Mouse (Mus musculus): ENCODE measurements at regions not wholly inside any gene's neighbourhood (a gene's known extent, or its start where the extent isn't known, plus 50 kb on each side); places are given as distances from the start of the nearest gene placed in this dataset.

DNA sequence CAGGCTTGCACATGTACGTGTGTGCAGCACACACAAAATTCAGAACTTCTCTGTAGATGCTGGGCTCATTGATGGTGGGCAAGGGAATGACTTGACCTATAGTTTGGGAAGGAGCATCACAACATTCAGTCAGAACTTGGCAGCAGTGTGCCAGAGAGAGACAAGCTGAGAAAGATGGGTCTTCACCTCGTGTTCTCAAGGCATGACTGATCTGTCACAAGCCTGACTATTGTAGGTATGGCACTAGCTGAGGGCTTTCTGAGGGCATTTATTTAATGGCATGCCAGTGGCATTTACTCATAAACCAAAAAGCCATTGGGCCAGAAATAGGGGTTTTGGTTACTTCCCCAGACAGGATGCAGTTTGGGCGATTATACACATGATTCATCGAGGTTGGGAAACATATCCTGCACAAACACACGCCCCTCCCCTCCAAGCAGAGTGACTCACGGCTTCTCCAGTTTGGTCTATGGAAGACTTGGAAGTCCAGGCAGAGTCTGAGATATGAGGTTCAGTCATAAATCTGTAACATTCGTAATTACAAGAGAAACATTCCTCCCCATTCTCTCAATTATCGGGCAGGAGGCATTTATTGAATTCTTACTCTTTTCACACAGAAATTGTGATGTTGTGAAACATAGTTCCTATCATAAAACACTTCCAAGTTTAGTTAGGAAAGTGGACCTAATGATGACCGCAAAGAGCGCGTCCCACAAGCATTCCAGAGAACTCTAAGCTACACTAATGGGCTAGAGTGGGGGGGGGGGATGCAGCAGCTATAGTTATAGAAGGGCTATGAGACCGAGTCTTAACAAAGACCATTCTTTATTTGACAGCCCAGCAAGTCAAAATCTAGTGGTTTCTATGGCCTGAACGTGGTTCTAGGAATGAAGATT is 318.6 kb upstream of the Ubash3b start:
- DNase-seq = peak; percentile 56

DNA sequence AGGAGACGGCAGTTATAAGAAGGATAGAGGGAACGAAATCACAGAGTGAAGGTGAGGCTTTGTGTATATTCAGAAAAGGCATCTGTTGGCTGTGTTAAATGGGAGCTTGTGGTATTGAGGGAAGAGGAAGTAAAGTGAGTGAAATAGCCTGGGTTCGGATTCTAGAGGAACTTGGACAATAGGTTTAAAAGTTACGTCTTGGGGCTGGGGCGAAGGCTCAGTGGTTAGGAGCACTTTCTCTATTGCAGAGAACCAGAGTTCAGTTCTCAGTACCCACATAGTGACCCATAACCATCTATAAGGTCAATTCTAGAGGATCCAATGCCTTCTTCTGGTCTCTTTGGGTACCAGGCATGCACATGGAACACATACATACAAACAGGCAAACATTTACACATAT is 317.6 kb upstream of the Ubash3b start:
- DNase-seq = no peak

DNA sequence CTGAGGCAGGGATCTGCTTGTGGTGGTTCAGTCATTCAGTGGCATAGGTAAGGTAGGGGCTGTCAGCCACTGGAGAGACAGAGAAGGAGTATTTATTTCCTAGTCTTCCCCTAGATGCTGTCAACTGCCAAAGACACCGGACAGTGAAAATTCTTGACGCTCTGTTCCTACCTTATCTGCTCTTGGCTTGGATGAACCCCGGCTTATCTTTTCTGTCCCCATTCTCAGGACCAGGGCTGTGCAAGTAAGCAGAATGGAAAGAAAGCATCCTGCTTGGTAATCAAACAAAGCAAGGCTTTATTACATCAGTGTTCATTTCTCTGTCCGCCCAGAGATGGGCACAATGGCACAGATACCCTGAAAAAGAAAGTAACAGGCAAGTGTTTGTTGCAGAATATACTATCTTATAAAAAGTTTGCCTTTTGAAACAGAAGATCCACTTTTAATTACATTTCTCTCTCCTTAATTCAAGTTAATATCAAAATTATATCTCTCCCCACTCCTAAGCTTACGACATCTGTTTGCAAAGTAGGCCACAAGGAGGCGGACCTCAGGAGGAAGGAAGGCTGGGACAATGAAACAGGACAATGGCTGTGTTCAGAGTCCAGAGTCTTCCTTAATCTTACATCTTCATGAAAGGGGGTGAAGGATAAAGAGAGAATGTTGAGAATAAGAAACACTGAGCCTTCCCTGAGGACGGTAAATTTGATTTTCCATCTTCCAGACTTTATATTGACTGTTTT is 316.8 kb upstream of the Ubash3b start:
- DNase-seq = no peak

DNA sequence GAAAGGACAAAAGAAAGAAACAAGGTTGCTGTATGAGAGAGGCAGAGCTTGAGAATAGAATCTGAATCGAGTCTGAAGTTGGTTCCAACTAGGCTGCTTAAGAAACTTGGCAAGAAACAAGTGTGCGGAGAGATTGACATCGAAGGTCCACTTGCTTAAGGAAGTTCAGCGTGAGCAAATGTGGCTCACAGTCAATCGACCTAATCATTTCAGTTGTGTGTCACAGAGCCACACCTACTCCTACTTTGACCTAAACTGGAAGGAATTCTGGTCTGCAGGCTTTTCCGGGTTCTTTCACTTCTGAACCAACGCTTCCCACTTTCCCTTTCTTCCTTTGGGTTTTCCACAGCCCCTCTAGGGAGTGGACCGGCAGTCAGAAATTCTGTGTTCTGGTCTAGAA is 313.8 kb upstream of the Ubash3b start:
- DNase-seq = no peak

GRCm38 (mm10) chr9:41474945-41475297 is 313.4 kb upstream of the Ubash3b start:
- DNase-seq = no peak

- peak; percentile 66 for DNase-seq
These were observed 312.9 kb upstream of the Ubash3b start for GRCm38 (mm10) chr9:41474244-41474944.

GRCm38 (mm10) chr9:41473506-41473905 is 312.0 kb upstream of the Ubash3b start:
- DNase-seq = no peak

DNA sequence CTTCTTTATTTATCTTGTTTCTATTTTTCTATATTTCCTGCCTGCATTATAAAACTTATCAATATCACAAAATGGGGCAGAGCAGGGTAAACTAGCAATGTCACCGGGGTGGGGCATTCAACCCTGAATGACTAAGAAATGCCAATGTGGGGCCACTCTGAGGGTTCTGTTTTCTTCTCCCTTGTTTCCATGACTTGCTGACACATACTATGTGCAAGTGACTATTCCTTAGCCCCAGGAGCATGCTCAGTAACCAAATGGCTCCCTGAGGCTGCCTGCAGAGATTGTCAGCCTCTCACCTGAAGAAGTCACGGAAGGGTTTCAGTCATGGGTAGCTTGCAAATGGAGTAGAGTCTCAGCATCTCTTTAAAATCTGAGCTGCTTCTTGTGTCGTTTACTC is 309.8 kb upstream of the Ubash3b start:
- no peak for DNase-seq

DNA sequence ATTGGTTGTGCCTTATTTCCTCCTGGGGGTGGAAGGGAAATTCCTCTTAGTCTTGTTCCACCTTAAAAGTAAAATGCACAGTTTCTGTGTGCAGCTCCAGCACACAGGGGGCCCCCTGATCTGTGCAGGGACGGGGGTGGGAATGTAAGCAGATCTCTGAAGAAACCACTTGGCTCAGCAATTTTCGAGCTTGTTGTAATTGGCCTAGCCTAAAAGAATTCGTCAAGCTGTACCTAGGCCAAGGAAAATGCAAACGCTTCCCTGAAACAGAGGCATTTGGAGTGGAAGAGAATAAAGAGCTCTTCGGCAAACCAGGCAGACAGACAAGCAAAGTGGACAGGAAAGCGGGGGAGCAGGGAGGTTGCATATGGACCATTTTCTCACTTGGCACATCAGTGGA is 308.5 kb upstream of the Ubash3b start:
- DNase-seq = no peak

GRCm38 (mm10) chr9:41469414-41469813 is 307.9 kb upstream of the Ubash3b start:
- no peak for DNase-seq

DNA sequence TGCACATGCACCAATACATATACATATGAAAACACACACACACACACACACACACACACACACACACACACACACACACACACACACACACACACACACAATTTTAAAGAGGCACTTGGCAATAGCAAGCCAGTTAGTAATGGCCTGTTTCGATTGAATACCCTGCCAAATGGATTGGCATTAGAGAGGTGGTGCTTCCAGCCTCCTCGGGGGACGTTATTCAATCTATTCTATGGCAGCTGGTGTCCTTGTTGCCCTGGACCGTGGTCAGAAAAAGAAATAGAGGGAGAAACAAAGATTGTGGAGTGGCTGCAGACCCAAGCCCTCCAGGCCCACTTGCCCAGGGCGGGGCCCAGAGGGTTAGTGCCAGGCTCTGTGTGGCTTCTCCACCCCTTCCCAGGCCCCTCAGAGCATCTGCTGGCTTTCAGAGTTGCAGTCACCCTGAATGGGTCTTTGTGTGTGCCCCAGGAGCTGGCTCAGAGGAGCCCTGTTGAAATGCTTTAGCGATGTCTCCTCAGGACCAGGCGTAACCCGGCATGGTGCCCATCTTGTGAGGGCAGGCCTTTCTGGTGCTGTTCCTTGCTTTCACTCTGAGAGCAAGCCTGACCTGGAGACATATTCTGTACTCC is 302.7 kb upstream of the Ubash3b start:
- DNase-seq = no peak

- DNase-seq = peak; percentile 83
These were observed 300.2 kb upstream of the Ubash3b start for GRCm38 (mm10) chr9:41461742-41462141.

GRCm38 (mm10) chr9:41460709-41461108 is 299.2 kb upstream of the Ubash3b start:
- no peak for DNase-seq

GRCm38 (mm10) chr9:41457003-41457402 is 295.5 kb upstream of the Ubash3b start:
- DNase-seq = no peak

- DNase-seq = no peak
These were observed 290.2 kb upstream of the Ubash3b start for GRCm38 (mm10) chr9:41451738-41452137.

- no peak for DNase-seq
These were observed 287.7 kb upstream of the Ubash3b start for GRCm38 (mm10) chr9:41449233-41449632.

GRCm38 (mm10) chr9:41447902-41448301 is 286.4 kb upstream of the Ubash3b start:
- DNase-seq = no peak

DNA sequence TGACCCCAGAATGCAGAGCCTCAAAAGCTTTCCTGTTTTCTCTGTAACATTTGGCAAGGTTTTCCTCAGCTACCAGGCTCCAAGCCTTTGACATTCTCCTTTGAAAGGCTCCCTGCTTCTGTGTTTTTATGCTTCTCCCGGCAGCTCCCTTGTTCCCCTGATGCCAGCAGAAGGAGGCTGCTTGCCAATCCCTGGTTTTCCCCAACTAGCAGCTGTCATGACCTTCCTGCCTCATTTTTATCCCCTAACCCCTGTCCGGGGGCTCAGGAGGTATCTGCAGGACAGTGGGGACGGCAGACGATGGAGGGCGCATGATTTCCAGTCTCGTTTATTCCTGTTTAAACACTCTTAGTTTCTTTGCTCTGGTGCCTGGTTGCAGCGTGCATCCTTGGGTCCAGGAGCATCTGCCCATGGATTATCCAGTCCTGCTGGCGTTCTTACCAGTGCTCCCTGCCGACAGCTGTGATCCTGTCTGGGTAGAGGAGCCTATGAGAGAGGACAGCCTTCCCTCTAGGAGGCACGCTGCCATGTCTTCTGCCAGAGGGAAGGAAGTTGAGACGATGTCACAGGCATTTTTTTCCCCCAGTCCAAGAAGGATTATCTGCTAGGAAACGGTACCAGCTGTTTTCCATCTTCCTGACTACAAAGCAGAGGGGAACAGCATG is 285.8 kb upstream of the Ubash3b start:
- no peak for DNase-seq

DNA sequence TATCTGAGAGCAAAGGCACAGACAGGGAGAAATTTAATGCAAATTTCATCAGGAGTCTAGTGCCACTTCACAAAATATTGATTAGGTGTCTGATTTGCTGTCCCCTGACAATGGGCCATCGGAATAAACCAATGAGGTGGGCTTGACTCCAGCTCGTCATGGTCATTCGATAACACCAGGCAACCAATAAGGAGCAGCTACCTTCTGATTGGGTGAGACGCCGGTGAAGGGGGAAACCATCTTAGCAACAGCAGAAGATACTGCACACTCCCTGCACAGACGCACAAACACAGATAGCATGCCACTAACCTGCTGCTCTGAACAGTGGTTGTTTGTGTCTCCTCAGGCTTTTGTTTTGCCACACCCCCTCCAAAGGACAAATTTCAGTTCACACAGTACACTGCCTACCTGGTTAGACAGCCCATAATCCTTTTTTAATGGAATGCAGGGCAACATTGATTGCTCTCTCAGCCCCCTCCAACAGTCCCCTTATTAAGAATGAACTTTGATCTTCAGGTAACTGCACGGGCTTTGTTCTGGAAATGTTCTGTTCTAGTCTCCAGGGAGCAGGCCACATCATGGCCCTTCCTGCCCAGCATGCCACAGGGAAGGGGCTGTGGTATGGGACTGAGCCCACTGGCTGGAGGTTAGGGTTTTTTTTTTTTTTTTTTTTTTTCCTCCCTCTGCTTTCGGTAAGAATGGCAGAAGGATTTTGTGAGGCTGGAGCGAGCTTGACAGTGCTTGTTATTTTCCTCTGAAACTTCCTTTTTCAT is 285.1 kb upstream of the Ubash3b start:
- no peak for DNase-seq

- DNase-seq = no peak
These were observed 280.9 kb upstream of the Ubash3b start for GRCm38 (mm10) chr9:41442418-41442817.

DNA sequence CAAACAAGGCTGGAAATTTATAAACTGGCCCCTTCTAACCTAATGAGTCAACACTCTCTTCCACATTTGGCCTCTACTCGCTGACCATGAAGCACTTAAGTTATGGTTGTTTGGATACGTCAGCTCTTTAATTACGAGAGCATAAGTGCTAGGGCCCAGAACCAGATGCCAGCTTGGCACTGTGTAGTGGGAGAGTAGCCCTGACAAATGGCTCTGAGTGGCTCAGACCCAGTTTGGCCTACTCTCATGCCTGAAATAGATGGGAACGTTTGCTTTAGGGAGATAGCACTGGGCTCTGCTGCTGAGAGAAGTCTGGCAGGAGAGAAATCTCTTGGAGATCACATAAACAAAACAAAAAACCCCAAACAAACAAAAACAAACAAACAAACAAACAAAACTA is 278.5 kb upstream of the Ubash3b start:
- no peak for DNase-seq

Data from adrenal gland, adult 8-10 months (tissue).